Mouse (Mus musculus) right cerebral cortex, postnatal 4 days (tissue): ENCODE data around the gene Nr4a2.

Experiments
- DNase-seq: peaks from one replicate; pipeline ENCODE4 v3.0.0-alpha.2; 2022

The Nr4a2 gene

DNA sequence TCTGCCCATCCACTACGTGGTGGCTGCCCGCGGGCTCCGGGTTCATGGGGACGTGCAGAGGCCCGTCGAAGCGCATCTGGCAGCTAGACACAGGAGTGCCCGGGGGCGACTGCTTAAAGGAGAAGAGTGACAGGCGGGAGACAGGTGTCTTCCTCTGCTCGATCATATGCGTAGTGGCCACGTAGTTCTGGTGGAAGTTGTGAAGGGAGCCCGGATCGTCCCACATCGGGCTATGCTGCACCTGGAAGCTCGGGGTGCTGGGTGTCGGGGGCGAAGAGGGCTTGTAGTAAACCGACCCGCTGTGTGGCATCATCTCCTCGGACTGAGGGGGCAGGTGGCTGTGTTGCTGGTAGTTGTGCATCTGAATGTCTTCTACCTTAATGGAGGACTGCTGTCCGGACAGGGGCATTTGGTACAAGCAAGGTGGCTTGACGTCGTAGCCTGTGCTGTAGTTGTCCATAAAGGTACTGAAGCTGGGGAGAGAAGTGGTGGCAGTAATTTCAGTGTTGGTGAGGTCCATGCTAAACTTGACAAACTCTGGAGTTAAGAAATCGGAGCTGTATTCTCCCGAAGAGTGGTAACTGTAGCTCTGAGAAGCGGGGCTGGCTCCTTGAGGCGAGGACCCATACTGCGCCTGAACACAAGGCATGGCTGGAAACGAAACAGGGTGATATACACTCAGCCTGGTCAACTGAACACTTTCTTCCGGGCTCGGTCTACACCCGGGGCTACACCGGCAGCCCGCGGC, 11.8 kb downstream of the Nr4a2 start:
- no peak for DNase-seq

DNA sequence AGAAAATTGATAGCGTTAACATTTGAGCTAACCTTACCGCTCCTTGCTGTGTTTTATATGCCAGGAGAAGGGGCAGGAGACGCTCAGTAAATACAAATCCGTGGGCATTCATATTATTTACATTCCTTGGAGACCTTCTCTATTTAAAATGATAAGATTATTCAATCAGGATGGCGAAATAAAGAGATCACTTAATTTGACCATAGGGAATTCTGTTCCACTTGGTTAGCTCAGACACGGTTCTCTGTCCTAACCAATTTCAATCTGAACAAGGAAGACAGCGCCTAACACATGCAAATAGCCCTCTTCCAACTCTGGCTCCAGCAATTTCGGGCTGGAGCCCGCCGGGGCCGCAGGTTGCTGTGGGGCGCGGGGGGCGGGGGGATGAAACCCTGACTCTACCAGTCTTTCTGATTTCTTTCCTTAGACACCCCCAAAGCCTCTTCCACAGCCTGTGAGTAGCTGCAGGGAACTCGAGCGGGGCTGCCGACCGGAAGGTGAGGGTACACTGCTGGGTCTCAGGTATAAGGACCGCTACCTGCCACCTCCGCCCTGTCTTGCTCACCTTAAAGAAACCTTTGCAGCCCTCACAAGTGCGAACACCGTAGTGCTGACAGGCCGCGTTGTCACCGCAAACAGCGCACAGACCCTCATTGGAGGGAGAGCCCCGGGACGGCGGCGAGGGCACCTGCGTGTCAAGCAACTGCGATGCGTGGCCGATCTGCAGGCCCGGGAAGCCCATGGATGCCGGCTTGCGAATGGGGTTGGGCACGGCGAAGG, 12.6 kb downstream of the Nr4a2 start:
- DNase-seq, result no peak

DNA sequence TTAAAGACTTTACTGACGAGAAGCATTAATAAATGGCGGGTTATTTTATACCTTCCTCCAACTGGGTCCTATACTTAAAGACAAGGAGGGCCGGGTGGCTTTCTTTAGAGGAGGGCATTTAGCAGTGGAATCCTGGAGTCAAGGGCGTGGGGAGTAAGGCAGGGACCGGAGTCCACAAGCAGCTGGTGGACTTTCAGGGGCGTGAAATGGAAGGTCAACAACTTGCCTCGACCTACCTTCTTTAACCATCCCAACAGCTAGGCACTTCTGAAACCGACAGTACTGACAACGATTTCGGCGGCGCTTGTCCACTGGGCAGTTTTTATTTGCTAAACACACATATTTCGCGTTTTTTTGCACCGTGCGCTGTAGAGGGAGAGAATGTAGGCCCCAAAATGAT, 13.4 kb downstream of the Nr4a2 start:
- DNase-seq, result no peak

DNA sequence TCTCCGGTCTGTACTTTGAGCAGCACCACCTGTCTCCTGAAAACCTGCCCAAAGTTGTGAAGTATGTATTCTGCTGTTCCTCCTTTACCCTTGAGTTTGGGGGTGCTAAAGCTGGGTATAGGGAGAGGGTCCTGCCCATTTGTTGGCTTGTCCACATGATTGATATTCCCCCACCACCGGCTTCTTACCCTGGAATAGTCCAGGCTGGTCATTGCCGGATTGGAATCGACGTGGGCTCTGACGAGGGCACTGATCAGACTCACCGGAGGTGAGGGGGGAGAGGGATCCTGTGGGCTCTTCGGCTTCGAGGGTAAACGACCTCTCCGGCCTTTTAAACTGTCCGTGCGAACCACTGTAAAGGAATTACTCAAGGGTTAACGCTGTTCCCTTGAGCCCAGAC, 13.9 kb downstream of the Nr4a2 start:
- no peak for DNase-seq

DNA sequence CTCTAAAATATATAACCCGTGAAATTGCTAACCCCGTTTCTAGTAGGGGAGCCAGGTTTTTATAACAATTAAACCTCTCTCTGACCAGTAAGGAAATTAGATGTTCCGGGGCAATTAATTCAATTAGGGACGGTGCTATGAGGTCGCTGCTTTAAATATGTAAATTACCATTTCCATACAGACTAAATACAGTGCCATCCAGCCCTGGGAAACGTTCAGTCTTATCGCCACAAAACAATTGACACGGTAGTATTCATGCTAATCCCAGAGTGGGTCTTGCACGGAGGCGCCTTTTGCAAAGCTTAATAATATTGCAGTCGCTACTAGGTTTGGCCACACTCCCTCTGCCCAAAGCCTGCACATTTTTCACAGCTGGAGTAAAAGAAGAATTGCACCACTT, 14.5 kb downstream of the Nr4a2 start:
- DNase-seq, result no peak

GRCm38 (mm10) chr2:57108349-57108930, 15.4 kb downstream of the Nr4a2 start:
- DNase-seq, result no peak

DNA sequence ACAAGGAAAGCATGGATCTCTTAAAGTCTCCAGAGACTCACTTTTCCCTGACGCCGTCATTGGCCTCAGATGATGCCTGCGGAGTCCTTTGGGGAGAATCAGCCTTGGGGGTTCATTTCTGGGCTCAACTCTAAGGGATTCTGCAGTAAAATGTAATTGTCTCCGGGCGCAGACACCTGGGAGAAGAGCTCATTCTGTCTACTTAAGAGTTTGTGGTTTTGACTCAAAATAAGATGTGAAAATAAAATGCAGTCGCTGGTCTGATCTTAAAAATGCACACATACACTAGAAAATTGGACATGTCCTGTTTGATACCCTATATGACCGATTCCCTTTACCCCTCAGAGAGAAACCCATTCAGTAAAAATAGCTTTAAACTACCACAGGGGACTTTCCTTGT, 18.4 kb downstream of the Nr4a2 start:
- DNase-seq, result no peak

DNA sequence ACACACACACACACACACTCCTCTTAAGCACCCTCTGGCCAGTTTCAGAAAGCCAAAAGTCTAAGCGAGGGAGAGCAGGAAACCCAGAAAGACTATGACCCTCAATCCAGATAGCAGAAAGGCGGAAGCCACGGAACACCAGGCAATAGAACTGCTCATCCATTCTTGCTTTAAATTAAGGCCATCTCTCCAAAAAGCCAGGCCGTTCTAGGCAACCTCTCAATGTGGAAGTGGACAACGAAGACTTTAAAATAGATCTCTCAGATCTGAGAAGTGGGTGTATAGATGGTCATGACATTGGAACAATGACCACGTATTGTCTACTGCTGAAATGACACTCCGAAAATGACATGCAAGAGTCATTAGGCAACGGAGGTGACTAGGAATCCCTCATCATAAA, 19.1 kb downstream of the Nr4a2 start:
- no peak for DNase-seq

GRCm38 (mm10) chr2:57103845-57104660, 19.8 kb downstream of the Nr4a2 start:
- DNase-seq, result no peak

DNA sequence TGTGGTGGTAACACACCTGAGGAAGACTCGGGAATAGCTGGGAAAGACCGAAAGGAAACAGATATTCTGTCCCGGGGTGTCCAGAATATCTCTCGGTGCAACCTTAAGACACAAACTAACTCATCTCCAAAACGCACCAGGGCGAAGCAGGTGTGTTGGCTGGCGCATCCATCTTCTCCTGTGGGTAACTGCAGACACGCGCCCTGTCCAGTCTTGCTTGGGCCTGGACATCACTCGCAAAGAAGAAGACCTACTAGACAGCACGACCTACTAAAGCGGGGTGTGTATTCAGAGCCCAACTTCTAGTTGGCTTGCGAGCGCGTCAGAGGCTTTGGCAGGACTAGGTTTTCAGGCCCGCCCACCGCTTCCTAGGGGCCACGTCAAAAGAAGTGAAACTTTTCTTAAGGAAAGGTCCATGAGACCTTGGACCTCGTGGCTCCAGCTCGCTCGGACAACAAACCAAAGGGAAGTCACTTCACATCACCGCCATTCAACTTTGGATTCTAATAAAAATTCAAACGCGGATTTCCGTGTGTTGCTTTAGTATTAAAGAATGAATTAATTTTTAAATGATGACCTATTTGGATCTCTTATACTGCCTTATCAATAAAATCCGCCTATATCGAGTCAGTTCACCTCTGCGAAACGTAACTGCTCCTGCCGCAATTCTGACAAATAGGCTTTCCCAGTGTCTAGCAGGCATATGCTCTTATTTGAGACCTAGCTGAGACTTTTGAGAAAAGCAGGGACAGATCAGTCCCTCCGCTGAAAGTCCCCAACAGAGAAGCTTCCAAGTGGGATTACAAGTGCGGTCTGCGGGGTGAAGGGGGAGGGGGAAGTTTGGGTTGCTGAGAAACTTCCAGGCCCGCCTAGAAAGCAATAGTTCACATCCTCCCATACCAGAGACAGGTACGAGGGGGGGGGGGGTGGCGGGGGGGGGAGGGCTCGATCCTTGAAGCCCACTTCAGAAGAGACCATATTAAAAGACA, 20.7 kb downstream of the Nr4a2 start:
- DNase-seq, result no peak

DNA sequence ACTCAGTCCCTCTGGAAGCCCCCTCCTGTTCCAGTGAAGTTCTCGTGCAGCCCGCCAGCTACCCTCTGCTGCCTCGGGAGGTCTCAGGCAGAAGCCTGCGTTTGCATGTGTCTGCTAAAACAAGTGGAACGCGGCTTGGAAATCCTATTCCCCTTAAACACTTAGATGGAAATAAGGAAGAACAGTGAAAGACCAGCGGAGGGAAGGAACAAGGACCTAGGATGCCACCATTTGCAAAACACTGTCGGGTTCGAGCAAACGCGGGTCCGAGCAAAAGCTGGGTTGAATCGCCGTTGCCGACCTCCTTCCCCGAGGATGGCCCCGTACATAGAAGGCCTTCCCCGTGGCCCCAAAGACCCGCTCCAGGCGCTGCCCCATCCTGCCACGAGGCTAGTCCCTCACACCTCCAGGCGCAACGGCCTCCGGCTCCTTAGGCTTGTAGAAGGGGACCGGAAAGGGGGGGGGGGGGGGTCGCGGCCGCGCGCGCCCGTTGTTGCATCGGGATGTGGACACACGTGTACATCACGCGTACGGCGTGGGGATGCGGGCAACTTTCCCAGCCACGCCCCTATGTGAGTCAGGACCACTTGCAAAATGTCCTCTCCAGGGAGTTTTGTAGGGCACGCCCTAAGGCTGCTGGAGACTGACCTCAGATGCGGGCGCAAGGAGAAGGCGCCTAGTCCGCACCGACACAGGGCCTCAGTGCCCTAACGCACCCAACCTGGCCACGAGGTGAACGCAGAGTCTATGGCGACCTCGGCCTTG, 21.5 kb downstream of the Nr4a2 start:
- no peak for DNase-seq

GRCm38 (mm10) chr2:57100241-57100640, 23.6 kb downstream of the Nr4a2 start:
- no peak for DNase-seq

DNA sequence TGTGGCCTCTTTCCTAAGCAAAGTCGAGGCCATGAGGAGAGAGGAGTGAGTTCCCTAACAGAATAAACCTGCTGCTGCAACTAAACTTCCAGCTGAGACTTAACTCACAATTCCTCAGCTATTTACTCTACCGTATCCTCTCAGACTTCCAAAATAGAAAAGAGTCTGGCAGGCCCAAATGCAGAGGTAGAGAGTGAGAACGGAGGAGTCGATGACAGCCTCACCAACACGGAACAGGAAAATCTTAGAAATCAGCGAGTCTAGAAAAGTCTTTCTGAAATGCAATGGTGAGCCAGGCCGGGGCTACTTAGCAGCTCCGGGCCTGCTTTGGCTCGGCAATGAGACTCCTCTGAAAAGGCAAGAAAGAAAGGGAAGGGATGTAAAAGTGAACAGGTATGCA, 51.4 kb downstream of the Nr4a2 start:
- DNase-seq, result no peak

DNA sequence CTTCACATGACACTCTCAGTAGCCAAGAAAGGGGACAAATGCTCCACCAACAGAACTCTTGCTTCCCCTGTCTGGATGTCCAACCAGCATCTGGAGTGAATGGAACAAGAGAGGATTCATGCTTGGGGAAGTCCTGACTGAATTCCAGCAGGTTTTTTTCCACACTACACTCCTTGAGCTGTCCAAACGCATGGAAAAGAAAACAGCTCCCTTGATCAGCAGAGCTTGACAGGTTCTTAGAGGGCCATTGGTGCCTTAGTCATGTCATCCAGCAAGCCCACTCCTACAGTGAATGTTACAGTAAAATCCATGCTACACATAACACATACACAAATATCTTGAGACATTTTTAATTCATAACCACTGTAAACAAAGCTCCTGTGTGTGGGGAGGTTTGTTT, 60.3 kb downstream of the Nr4a2 start:
- DNase-seq, result no peak
